Mouse (Mus musculus): ENCODE data around the gene Slc17a7. TPM values are rescaled to one million over a fixed set of nuclear protein-coding genes. Genes with fewer than 3 reads are reported as not detected.

Gene Slc17a7
- polyA plus RNA-seq, 1 experiment from 2014 or later = 0.28 TPM

GRCm38 (mm10) chr7:45204380-45205143, 40.8 kb downstream of the Slc17a7 start, which contains the start of gene Ccdc155:
Ccdc155 (minus strand) TSS chr7:45204892.
- H3K27ac ChIP-seq (ENCODE audit: low read depth, low read length) = no peak within 1 kb of the TSS
- peak; percentile 96 for ATAC-seq (ENCODE audit: low FRiP score, low TSS enrichment)
- WGBS = 9% methylated on average over 43 of the region's 44 CpGs

GRCm38 (mm10) chr7:45208260-45208659, 44.5 kb downstream of the Slc17a7 start:
- no peaks in the 10 kb centered on the region for H3K36me3 ChIP-seq (ENCODE audit: control insufficient read depth, insufficient read depth, low read length)
- H3K9ac ChIP-seq (ENCODE audit: low read depth, low read length) = no peak overlapping the region
- peaks cover 7% of the 10 kb centered on the region; the same call in 1 of the 2 replicates for H3K4me1 ChIP-seq (ENCODE audit: control insufficient read depth, insufficient read depth, low read length)
- ATAC-seq (ENCODE audit: low FRiP score, low TSS enrichment) = no peak
- no peak overlapping the region for H3K4me3 ChIP-seq (ENCODE audit: low read length)
- peaks cover 14% of the 10 kb centered on the region; the same call in 1 of the 2 replicates for H3K27me3 ChIP-seq (ENCODE audit: control insufficient read depth, insufficient read depth, low read length)
- H3K27ac ChIP-seq (ENCODE audit: low read depth, low read length) = no peak overlapping the region
- 84% methylated on average over 6 of the region's 6 CpGs for WGBS
- no peak overlapping the region for H3K4me2 ChIP-seq (replicated peaks; ENCODE audit: low read depth, low read length)
- H3K9me3 ChIP-seq (ENCODE audit: control insufficient read depth, low read length) = no peaks in the 10 kb centered on the region

More at GRCm38 (mm10) chr7:45204380-45205143, 40.8 kb downstream of the Slc17a7 start, which contains the start of gene Ccdc155:
- no peaks in the 10 kb centered on the region for H3K9me3 ChIP-seq (ENCODE audit: control insufficient read depth, low read length)
- peak within 1 kb of the TSS; percentile 41 for H3K4me3 ChIP-seq (ENCODE audit: low read length)
- H3K4me1 ChIP-seq (ENCODE audit: control insufficient read depth, insufficient read depth, low read length) = no peaks in the 10 kb centered on the region
- no peaks in the 10 kb centered on the region for H3K36me3 ChIP-seq (ENCODE audit: control insufficient read depth, insufficient read depth, low read length)
- H3K4me2 ChIP-seq (replicated peaks; ENCODE audit: low read depth, low read length) = peak within 1 kb of the TSS; percentile 46
- no peaks in the 10 kb centered on the region for H3K27me3 ChIP-seq (ENCODE audit: control insufficient read depth, insufficient read depth, low read length)
- H3K9ac ChIP-seq (ENCODE audit: low read depth, low read length) = peak within 1 kb of the TSS; percentile 45; the same call in 1 of the 2 replicates

- no peak overlapping the region for H3K4me2 ChIP-seq (replicated peaks; ENCODE audit: low read depth, low read length)
- H3K27ac ChIP-seq (ENCODE audit: low read depth, low read length) = no peak overlapping the region
- no peak overlapping the region for H3K4me3 ChIP-seq (ENCODE audit: low read length)
- WGBS = 68% methylated on average over 10 of the region's 10 CpGs
- H3K9ac ChIP-seq (ENCODE audit: low read depth, low read length) = no peak overlapping the region
- ATAC-seq (ENCODE audit: low FRiP score, low TSS enrichment) = no peak
- H3K36me3 ChIP-seq (ENCODE audit: control insufficient read depth, insufficient read depth, low read length) = no peaks in the 10 kb centered on the region
- no peaks in the 10 kb centered on the region for H3K9me3 ChIP-seq (ENCODE audit: control insufficient read depth, low read length)
- H3K4me1 ChIP-seq (ENCODE audit: control insufficient read depth, insufficient read depth, low read length) = peaks cover 7% of the 10 kb centered on the region; the same call in 1 of the 2 replicates
- peaks cover 14% of the 10 kb centered on the region; the same call in 1 of the 2 replicates for H3K27me3 ChIP-seq (ENCODE audit: control insufficient read depth, insufficient read depth, low read length)
Observed at GRCm38 (mm10) chr7:45211070-45211469, 47.3 kb downstream of the Slc17a7 start.

GRCm38 (mm10) chr7:45211851-45212251, 48.1 kb downstream of the Slc17a7 start, which contains the start of gene Dkkl1:
Dkkl1 (minus strand) TSS chr7:45212147.
- no peak for ATAC-seq (ENCODE audit: low FRiP score, low TSS enrichment)
- 5% methylated on average over 17 of the region's 17 CpGs for WGBS
- peak within 1 kb of the TSS; percentile 40 for H3K4me2 ChIP-seq (replicated peaks; ENCODE audit: low read depth, low read length)
- H3K27me3 ChIP-seq (ENCODE audit: control insufficient read depth, insufficient read depth, low read length) = peaks cover 14% of the 10 kb centered on the region; the same call in 1 of the 2 replicates
- no peak within 1 kb of the TSS for H3K9ac ChIP-seq (ENCODE audit: low read depth, low read length)
- H3K9me3 ChIP-seq (ENCODE audit: control insufficient read depth, low read length) = no peaks in the 10 kb centered on the region
- H3K4me3 ChIP-seq (ENCODE audit: low read length) = peak within 1 kb of the TSS; percentile 4; the same call in 1 of the 2 replicates
- peaks cover 7% of the 10 kb centered on the region; the same call in 1 of the 2 replicates for H3K4me1 ChIP-seq (ENCODE audit: control insufficient read depth, insufficient read depth, low read length)
- H3K27ac ChIP-seq (ENCODE audit: low read depth, low read length) = no peak within 1 kb of the TSS
- H3K36me3 ChIP-seq (ENCODE audit: control insufficient read depth, insufficient read depth, low read length) = no peaks in the 10 kb centered on the region

GRCm38 (mm10) chr7:45212356-45212755, 48.6 kb downstream of the Slc17a7 start:
- peaks cover 14% of the 10 kb centered on the region; the same call in 1 of the 2 replicates for H3K27me3 ChIP-seq (ENCODE audit: control insufficient read depth, insufficient read depth, low read length)
- 66% methylated on average over 7 of the region's 7 CpGs for WGBS
- no peak overlapping the region for H3K27ac ChIP-seq (ENCODE audit: low read depth, low read length)
- H3K4me2 ChIP-seq (replicated peaks; ENCODE audit: low read depth, low read length) = no peak overlapping the region; the same call in 1 of the 2 replicates
- no peak overlapping the region for H3K4me3 ChIP-seq (ENCODE audit: low read length)
- peaks cover 4% of the 10 kb centered on the region; the same call in 1 of the 2 replicates for H3K36me3 ChIP-seq (ENCODE audit: control insufficient read depth, insufficient read depth, low read length)
- peaks cover 11% of the 10 kb centered on the region for H3K4me1 ChIP-seq (ENCODE audit: control insufficient read depth, insufficient read depth, low read length)
- no peaks in the 10 kb centered on the region for H3K9me3 ChIP-seq (ENCODE audit: control insufficient read depth, low read length)
- no peak for ATAC-seq (ENCODE audit: low FRiP score, low TSS enrichment)
- no peak overlapping the region for H3K9ac ChIP-seq (ENCODE audit: low read depth, low read length)

GRCm38 (mm10) chr7:45213708-45214107, 50.0 kb downstream of the Slc17a7 start:
- peaks cover 14% of the 10 kb centered on the region; the same call in 1 of the 2 replicates for H3K27me3 ChIP-seq (ENCODE audit: control insufficient read depth, insufficient read depth, low read length)
- no peak overlapping the region for H3K4me3 ChIP-seq (ENCODE audit: low read length)
- 50% methylated on average over 5 of the region's 5 CpGs for WGBS
- H3K4me1 ChIP-seq (ENCODE audit: control insufficient read depth, insufficient read depth, low read length) = peaks cover 21% of the 10 kb centered on the region
- H3K27ac ChIP-seq (ENCODE audit: low read depth, low read length) = no peak overlapping the region
- peaks cover 18% of the 10 kb centered on the region for H3K36me3 ChIP-seq (ENCODE audit: control insufficient read depth, insufficient read depth, low read length)
- no peak overlapping the region for H3K4me2 ChIP-seq (replicated peaks; ENCODE audit: low read depth, low read length)
- no peaks in the 10 kb centered on the region for H3K9me3 ChIP-seq (ENCODE audit: control insufficient read depth, low read length)
- H3K9ac ChIP-seq (ENCODE audit: low read depth, low read length) = no peak overlapping the region
- ATAC-seq (ENCODE audit: low FRiP score, low TSS enrichment) = no peak

GRCm38 (mm10) chr7:45215673-45216441, 52.1 kb downstream of the Slc17a7 start, which contains the start of gene Tead2:
Tead2 (plus strand) TSS chr7:45215753.
- no peaks in the 10 kb centered on the region for H3K9me3 ChIP-seq (ENCODE audit: control insufficient read depth, low read length)
- peak within 1 kb of the TSS; percentile 95 for H3K9ac ChIP-seq (ENCODE audit: low read depth, low read length)
- peak; percentile 68 for ATAC-seq (ENCODE audit: low FRiP score, low TSS enrichment)
- H3K4me1 ChIP-seq (ENCODE audit: control insufficient read depth, insufficient read depth, low read length) = peaks cover 21% of the 10 kb centered on the region
- H3K36me3 ChIP-seq (ENCODE audit: control insufficient read depth, insufficient read depth, low read length) = peaks cover 39% of the 10 kb centered on the region
- peak within 1 kb of the TSS; percentile 96 for H3K27ac ChIP-seq (ENCODE audit: low read depth, low read length)
- peak within 1 kb of the TSS; percentile 79 for H3K4me2 ChIP-seq (replicated peaks; ENCODE audit: low read depth, low read length)
- peak within 1 kb of the TSS; percentile 78 for H3K4me3 ChIP-seq (ENCODE audit: low read length)
- peaks cover 14% of the 10 kb centered on the region; the same call in 1 of the 2 replicates for H3K27me3 ChIP-seq (ENCODE audit: control insufficient read depth, insufficient read depth, low read length)
- WGBS = under 1% methylated on average over 51 of the region's 55 CpGs

- H3K4me1 ChIP-seq (ENCODE audit: control insufficient read depth, insufficient read depth, low read length) = peaks cover 21% of the 10 kb centered on the region
- H3K9ac ChIP-seq (ENCODE audit: low read depth, low read length) = peak overlapping the region; percentile 95
- peak overlapping the region; percentile 96 for H3K27ac ChIP-seq (ENCODE audit: low read depth, low read length)
- peak overlapping the region; percentile 79 for H3K4me2 ChIP-seq (replicated peaks; ENCODE audit: low read depth, low read length)
- ATAC-seq (ENCODE audit: low FRiP score, low TSS enrichment) = peak; percentile 90
- WGBS = 0% methylated on average over 13 of the region's 13 CpGs
- H3K4me3 ChIP-seq (ENCODE audit: low read length) = peak overlapping the region; percentile 78
- H3K36me3 ChIP-seq (ENCODE audit: control insufficient read depth, insufficient read depth, low read length) = peaks cover 47% of the 10 kb centered on the region
- H3K27me3 ChIP-seq (ENCODE audit: control insufficient read depth, insufficient read depth, low read length) = peaks cover 8% of the 10 kb centered on the region; the same call in 1 of the 2 replicates
- no peaks in the 10 kb centered on the region for H3K9me3 ChIP-seq (ENCODE audit: control insufficient read depth, low read length)
Observed at GRCm38 (mm10) chr7:45216442-45217183, 52.9 kb downstream of the Slc17a7 start.
